Mouse (Mus musculus): ENCODE measurements at regions not wholly inside any gene's neighbourhood (a gene's known extent, or its start where the extent isn't known, plus 50 kb on each side); places are given as distances from the start of the nearest gene placed in this dataset.
A peak's percentile ranks its signal among the peaks of the same experiment; 100 is the strongest.

DNA sequence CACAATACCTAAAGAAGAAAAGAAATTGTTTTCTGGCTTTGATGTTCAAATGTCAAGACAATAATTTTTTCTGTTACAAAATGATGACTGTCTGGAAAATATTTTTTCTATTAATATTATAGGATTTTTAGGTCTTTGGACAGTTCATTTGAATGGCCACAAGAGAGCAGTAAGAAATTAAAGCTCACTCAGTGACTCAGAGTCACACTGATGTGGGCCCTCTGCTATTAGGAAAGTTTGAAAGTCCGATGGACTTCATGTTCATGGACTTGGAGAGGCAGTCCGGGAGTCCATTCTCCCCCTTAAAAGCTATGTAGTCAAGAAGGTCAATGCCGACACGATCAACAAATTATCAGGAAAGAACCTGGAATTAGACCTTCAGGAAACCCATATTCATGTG is 657.0 kb downstream of the Mecom start:
- Histone ChIP-seq H3K79me3 (ENCODE audit: low read depth) (no peaks in the 10 kb centered on the region), H3K27me3 (ENCODE audit: control insufficient read depth, insufficient read depth, insufficient read length) (no peaks in the 10 kb centered on the region), H3K36me3 (ENCODE audit: control insufficient read depth, insufficient read depth) (no peaks in the 10 kb centered on the region), H3K79me2 (ENCODE audit: control insufficient read depth, insufficient read depth) (no peaks in the 10 kb centered on the region), H3K4me3 (ENCODE audit: insufficient read depth, poor library complexity, severe bottlenecking) (no peak overlapping the region), H3ac (ENCODE audit: control insufficient read depth, insufficient read length, low read depth) (no peak overlapping the region)
- TF ChIP-seq USF1 (IDR thresholded peaks at IDR 0.05; ENCODE audit: low read depth) (no peak), CEBPB (IDR thresholded peaks at IDR 0.05; ENCODE audit: low read depth) (no peak), MYOG (IDR thresholded peaks at IDR 0.05; ENCODE audit: control insufficient read depth, extremely low read depth, insufficient read length) (no peak), MYOD1 (IDR thresholded peaks at IDR 0.05; ENCODE audit: control insufficient read depth, insufficient read length, low read depth) (no peak), MAX (IDR thresholded peaks at IDR 0.05) (no peak), CTCF (IDR thresholded peaks at IDR 0.05; ENCODE audit: control insufficient read depth, insufficient read depth, insufficient read length) (no peak), FOSL1 (IDR thresholded peaks at IDR 0.05; ENCODE audit: insufficient read depth, low read length, poor library complexity, severe bottlenecking) (no peak)

DNA sequence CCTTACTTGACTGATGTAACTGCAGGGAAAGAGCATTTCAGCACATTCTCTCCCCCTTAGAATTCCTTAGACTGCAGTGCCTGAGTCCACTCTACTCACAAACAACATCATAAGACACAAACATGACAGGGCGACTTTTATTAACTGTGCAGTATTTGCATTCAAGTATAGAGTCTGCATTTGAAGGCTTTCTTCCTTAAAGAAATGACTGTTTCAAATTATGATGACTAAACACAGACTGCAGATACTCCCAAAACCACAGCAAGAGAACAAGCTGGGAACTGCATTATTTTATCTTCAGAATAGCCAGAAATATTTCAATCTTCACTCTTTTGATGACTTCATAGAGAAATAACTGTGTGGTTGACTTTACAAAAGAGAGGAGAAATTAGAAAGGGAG is 657.5 kb downstream of the Mecom start:
- TF ChIP-seq MAX (IDR thresholded peaks at IDR 0.05) = no peak
- TF ChIP-seq CEBPB (IDR thresholded peaks at IDR 0.05; ENCODE audit: low read depth) = no peak
- no peak for TF ChIP-seq CTCF (IDR thresholded peaks at IDR 0.05; ENCODE audit: control insufficient read depth, insufficient read depth, insufficient read length)
- no peak for TF ChIP-seq MYOG (IDR thresholded peaks at IDR 0.05; ENCODE audit: control insufficient read depth, extremely low read depth, insufficient read length)
- no peak for TF ChIP-seq FOSL1 (IDR thresholded peaks at IDR 0.05; ENCODE audit: insufficient read depth, low read length, poor library complexity, severe bottlenecking)
- TF ChIP-seq MYOD1 (IDR thresholded peaks at IDR 0.05; ENCODE audit: control insufficient read depth, insufficient read length, low read depth) = no peak
- TF ChIP-seq USF1 (IDR thresholded peaks at IDR 0.05; ENCODE audit: low read depth) = no peak
- Histone ChIP-seq H3K79me3 (ENCODE audit: low read depth) (no peaks in the 10 kb centered on the region), H3ac (ENCODE audit: control insufficient read depth, insufficient read length, low read depth) (no peak overlapping the region), H3K27me3 (ENCODE audit: control insufficient read depth, insufficient read depth, insufficient read length) (no peaks in the 10 kb centered on the region), H3K36me3 (ENCODE audit: control insufficient read depth, insufficient read depth) (no peaks in the 10 kb centered on the region), H3K79me2 (ENCODE audit: control insufficient read depth, insufficient read depth) (no peaks in the 10 kb centered on the region), H3K4me3 (ENCODE audit: insufficient read depth, poor library complexity, severe bottlenecking) (no peak overlapping the region)

- Histone ChIP-seq H3K27me3 (ENCODE audit: control insufficient read depth, insufficient read depth, insufficient read length) (no peaks in the 10 kb centered on the region), H3K79me3 (ENCODE audit: low read depth) (no peaks in the 10 kb centered on the region), H3K79me2 (ENCODE audit: control insufficient read depth, insufficient read depth) (no peaks in the 10 kb centered on the region), H3K4me3 (ENCODE audit: insufficient read depth, poor library complexity, severe bottlenecking) (no peak overlapping the region), H3ac (ENCODE audit: control insufficient read depth, insufficient read length, low read depth) (no peak overlapping the region), H3K36me3 (ENCODE audit: control insufficient read depth, insufficient read depth) (no peaks in the 10 kb centered on the region)
- TF ChIP-seq MAX (IDR thresholded peaks at IDR 0.05) = no peak
- TF ChIP-seq CEBPB (IDR thresholded peaks at IDR 0.05; ENCODE audit: low read depth) = peak; percentile 79
- no peak for TF ChIP-seq FOSL1 (IDR thresholded peaks at IDR 0.05; ENCODE audit: insufficient read depth, low read length, poor library complexity, severe bottlenecking)
- no peak for TF ChIP-seq MYOD1 (IDR thresholded peaks at IDR 0.05; ENCODE audit: control insufficient read depth, insufficient read length, low read depth)
Observed at GRCm38 (mm10) chr3:29889638-29890037, 658.2 kb downstream of the Mecom start.

DNA sequence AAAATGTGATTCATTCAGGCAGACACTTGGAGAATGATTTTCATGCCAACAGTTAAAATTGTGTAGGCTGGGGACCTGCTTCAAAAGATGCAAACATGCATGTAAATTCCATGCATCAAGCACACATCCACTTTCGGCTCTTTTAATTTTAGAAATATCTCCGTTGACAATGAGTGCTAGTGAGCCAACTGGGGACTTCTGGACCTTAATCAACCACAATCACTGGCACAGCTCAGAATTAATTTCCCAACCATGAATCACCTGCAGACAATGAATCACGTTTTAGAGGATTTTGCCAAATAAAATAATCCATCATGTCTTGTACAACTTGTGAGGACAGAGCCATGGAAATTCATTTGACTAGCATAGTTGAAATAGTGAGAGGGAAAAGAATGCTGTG is 667.8 kb downstream of the Mecom start:
- H3ac ChIP-seq (ENCODE audit: control insufficient read depth, insufficient read length, low read depth) = no peak overlapping the region
- H3K79me3 ChIP-seq (ENCODE audit: low read depth) = no peaks in the 10 kb centered on the region
- no peaks in the 10 kb centered on the region for H3K79me2 ChIP-seq (ENCODE audit: control insufficient read depth, insufficient read depth)
- TF ChIP-seq FOSL1 (IDR thresholded peaks at IDR 0.05; ENCODE audit: insufficient read depth, low read length, poor library complexity, severe bottlenecking) (peak; percentile 73), MYOG (IDR thresholded peaks at IDR 0.05; ENCODE audit: control insufficient read depth, extremely low read depth, insufficient read length) (no peak), CEBPB (IDR thresholded peaks at IDR 0.05; ENCODE audit: low read depth) (peak; percentile 46)
- no peaks in the 10 kb centered on the region for H3K27me3 ChIP-seq (ENCODE audit: control insufficient read depth, insufficient read depth, insufficient read length)
- no peaks in the 10 kb centered on the region for H3K36me3 ChIP-seq (ENCODE audit: control insufficient read depth, insufficient read depth)
- H3K4me3 ChIP-seq (ENCODE audit: insufficient read depth, poor library complexity, severe bottlenecking) = no peak overlapping the region

GRCm38 (mm10) chr3:29875768-29876167 is 672.0 kb downstream of the Mecom start:
- H3K79me2 ChIP-seq (ENCODE audit: control insufficient read depth, insufficient read depth) = no peaks in the 10 kb centered on the region
- no peaks in the 10 kb centered on the region for H3K36me3 ChIP-seq (ENCODE audit: control insufficient read depth, insufficient read depth)
- no peak overlapping the region for H3ac ChIP-seq (ENCODE audit: control insufficient read depth, insufficient read length, low read depth)
- H3K79me3 ChIP-seq (ENCODE audit: low read depth) = no peaks in the 10 kb centered on the region
- TF ChIP-seq MYOD1 (IDR thresholded peaks at IDR 0.05; ENCODE audit: control insufficient read depth, insufficient read length, low read depth) (no peak), CEBPB (IDR thresholded peaks at IDR 0.05; ENCODE audit: low read depth) (no peak), CTCF (IDR thresholded peaks at IDR 0.05; ENCODE audit: control insufficient read depth, insufficient read depth, insufficient read length) (no peak), MAX (IDR thresholded peaks at IDR 0.05) (no peak), USF1 (IDR thresholded peaks at IDR 0.05; ENCODE audit: low read depth) (no peak), MYOG (IDR thresholded peaks at IDR 0.05; ENCODE audit: control insufficient read depth, extremely low read depth, insufficient read length) (no peak), FOSL1 (IDR thresholded peaks at IDR 0.05; ENCODE audit: insufficient read depth, low read length, poor library complexity, severe bottlenecking) (no peak)
- H3K4me3 ChIP-seq (ENCODE audit: insufficient read depth, poor library complexity, severe bottlenecking) = no peak overlapping the region
- H3K27me3 ChIP-seq (ENCODE audit: control insufficient read depth, insufficient read depth, insufficient read length) = no peaks in the 10 kb centered on the region

- H3ac ChIP-seq (ENCODE audit: control insufficient read depth, insufficient read length, low read depth) = no peak overlapping the region
- no peaks in the 10 kb centered on the region for H3K79me2 ChIP-seq (ENCODE audit: control insufficient read depth, insufficient read depth)
- no peaks in the 10 kb centered on the region for H3K27me3 ChIP-seq (ENCODE audit: control insufficient read depth, insufficient read depth, insufficient read length)
- no peak overlapping the region for H3K4me3 ChIP-seq (ENCODE audit: insufficient read depth, poor library complexity, severe bottlenecking)
- no peaks in the 10 kb centered on the region for H3K79me3 ChIP-seq (ENCODE audit: low read depth)
- H3K36me3 ChIP-seq (ENCODE audit: control insufficient read depth, insufficient read depth) = no peaks in the 10 kb centered on the region
- no peak for TF ChIP-seq MAX (IDR thresholded peaks at IDR 0.05)
- no peak for TF ChIP-seq USF1 (IDR thresholded peaks at IDR 0.05; ENCODE audit: low read depth)
- TF ChIP-seq MYOG (IDR thresholded peaks at IDR 0.05; ENCODE audit: control insufficient read depth, extremely low read depth, insufficient read length) = no peak
- TF ChIP-seq CEBPB (IDR thresholded peaks at IDR 0.05; ENCODE audit: low read depth) = no peak
- TF ChIP-seq MYOD1 (IDR thresholded peaks at IDR 0.05; ENCODE audit: control insufficient read depth, insufficient read length, low read depth) = no peak
- TF ChIP-seq CTCF (IDR thresholded peaks at IDR 0.05; ENCODE audit: control insufficient read depth, insufficient read depth, insufficient read length) = no peak
- TF ChIP-seq FOSL1 (IDR thresholded peaks at IDR 0.05; ENCODE audit: insufficient read depth, low read length, poor library complexity, severe bottlenecking) = no peak
Observed at GRCm38 (mm10) chr3:29862437-29862836, 685.4 kb downstream of the Mecom start.
